Mouse (Mus musculus) intestine, embryonic 16.5 days (tissue): Measurements from ENCODE around the gene Tspan1. TPM values are rescaled to one million over a fixed set of nuclear protein-coding genes. Genes with fewer than 3 reads are reported as not detected.
A peak's percentile ranks its signal among the peaks of the same experiment; 100 is the strongest.

ENCODE experiments used
- ATAC-seq: fragments of 200-750 bp; cut with Nextera tagmentation; 2 replicates; pipeline ENCODE4 v1.8.0; 2017; ENCODE audit warnings: moderate TSS enrichment, moderate library complexity
- H3K27ac ChIP-seq: fragments of 300-500 bp; sonication (generic); 2 replicates; pipeline ENCODE4 v1.5.1; 2014; ENCODE audit warnings: mild to moderate bottlenecking, low read length
- H3K27me3 ChIP-seq: fragments of 300-500 bp; sonication (generic); replicated peaks from 2 replicates; pipeline ENCODE4 v1.6.1; 2014; ENCODE audit warnings: low read length, control low read depth, mixed read lengths; ENCODE audit not compliant: control insufficient read depth, insufficient read depth
- H3K36me3 ChIP-seq: fragments of 300-500 bp; sonication (generic); 2 replicates; pipeline ENCODE4 v1.6.1; 2014; ENCODE audit warnings: low read length, control low read depth; ENCODE audit not compliant: control insufficient read depth, insufficient read depth
- H3K4me1 ChIP-seq: fragments of 300-500 bp; sonication (generic); 2 replicates; pipeline ENCODE4 v1.6.1; 2014; ENCODE audit warnings: low read length, control low read depth, mixed read lengths; ENCODE audit not compliant: control insufficient read depth, insufficient read depth
- H3K4me2 ChIP-seq: fragments of 300-500 bp; sonication (generic); 2 replicates; pipeline ENCODE4 v1.6.1; 2014; ENCODE audit warnings: low read depth, low read length, control low read depth
- H3K4me3 ChIP-seq: fragments of 300-500 bp; sonication (generic); 2 replicates; pipeline ENCODE4 v1.5.1; 2014; ENCODE audit warnings: mild to moderate bottlenecking, low read length
- H3K9ac ChIP-seq: fragments of 300-500 bp; sonication (generic); 2 replicates; pipeline ENCODE4 v1.6.1; 2014; ENCODE audit warnings: low read depth, low read length
- H3K9me3 ChIP-seq: fragments of 300-500 bp; sonication (generic); 2 replicates; pipeline ENCODE4 v1.6.1; 2016; ENCODE audit warnings: low read length, control low read depth; ENCODE audit not compliant: control insufficient read depth
- WGBS: fragments of 180-500 bp; shearing (Covaris S2); extraction: QIAGEN DNeasy Blood & Tissue Kit; methylation state at CpG from one replicate; pipeline ENCODE4 v1.1.7; 2014; 5-methylcytosine and 5-hydroxymethylcytosine counted together
- polyA plus RNA-seq: library from polyadenylated mRNA; unstranded; fragments of >200 nt; fragmentation: Nextera tagmentation; extraction: Ambion mirVana; gene quantifications from 2 replicates; pipeline ENCODE4 v1.2.1, GENCODE M21; 2015

The Tspan1 gene
- polyA plus RNA-seq, 1 experiment from 2014 or later, result 52.5 TPM

DNA sequence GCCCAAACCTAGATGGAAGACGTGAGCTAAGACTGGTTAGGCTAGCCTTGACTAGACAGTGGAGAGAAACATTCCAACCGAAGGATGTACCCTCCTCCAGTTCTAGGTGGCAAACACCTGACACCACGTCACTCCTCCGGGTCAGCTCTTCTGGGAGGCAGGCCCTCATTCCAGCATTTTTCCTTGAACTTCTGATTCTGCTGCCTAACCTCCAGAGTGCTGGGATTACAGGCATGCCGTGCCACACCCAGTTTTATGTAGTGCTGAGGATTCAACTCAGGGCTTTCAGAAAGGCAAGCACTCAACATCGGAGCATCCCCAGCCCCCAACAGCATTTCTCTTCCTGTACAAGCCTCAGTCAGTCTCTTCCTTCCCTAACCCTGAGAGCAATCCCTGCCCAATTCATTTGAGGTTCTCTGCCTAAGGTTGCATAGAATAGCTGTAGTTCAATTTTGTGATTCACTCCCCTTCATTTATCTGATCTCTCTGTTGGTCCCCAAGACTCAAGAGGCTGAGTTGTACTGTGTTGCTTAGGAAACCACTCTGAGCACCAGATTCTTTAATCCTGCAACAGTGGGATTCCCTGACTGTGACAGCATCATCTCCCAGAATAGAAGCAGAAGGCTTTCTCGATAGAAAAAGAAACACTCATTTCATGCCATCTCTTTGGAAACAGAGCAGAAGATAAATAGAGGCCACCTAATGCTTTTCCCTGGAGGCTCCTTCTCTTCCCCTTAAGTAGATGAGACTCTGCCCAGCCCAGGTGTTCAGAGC, 26.4 kb downstream of the Tspan1 start:
- no peak overlapping the region for H3K4me2 ChIP-seq
- no peaks in the 10 kb centered on the region for H3K27me3 ChIP-seq
- no peaks in the 10 kb centered on the region for H3K36me3 ChIP-seq
- peaks cover 19% of the 10 kb centered on the region for H3K4me1 ChIP-seq
- H3K9me3 ChIP-seq, result no peaks in the 10 kb centered on the region
- no peak for ATAC-seq
- no peak overlapping the region for H3K9ac ChIP-seq
- H3K27ac ChIP-seq, result no peak overlapping the region
- H3K4me3 ChIP-seq, result no peak overlapping the region
- 77% methylated on average over 7 of the region's 7 CpGs for WGBS

DNA sequence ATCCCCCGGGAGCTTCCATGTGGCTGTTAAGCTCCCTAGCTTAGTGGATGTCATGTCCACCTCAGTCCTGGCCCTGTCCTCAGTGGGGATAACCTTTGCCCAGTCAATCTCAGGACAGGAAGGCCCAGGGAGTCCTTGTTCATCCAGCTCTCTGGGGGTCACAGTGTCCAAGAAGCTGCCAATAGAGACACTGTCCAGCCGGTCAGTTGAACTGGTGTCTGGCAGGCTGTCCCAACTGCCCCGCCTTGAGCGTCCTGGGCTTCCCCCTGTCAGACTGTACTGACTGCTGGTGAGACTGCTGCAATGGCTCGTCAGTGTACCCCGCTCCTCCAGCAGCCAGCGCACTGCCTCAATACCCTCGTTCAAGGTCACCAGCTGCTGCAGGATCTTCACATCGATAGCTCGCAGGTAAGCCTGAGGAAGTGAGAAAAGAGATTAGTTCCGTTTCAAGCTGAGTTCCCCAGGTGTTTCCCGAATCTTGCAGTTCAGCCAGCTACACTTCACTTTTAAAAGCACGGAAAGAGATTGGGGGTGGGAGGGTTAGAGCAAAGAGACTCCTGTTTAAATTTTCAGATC, 29.9 kb downstream of the Tspan1 start:
- Histone ChIP-seq H3K9ac (no peak overlapping the region), H3K9me3 (no peaks in the 10 kb centered on the region), H3K4me1 (peaks cover 9% of the 10 kb centered on the region; the same call in 1 of the 2 replicates), H3K4me3 (no peak overlapping the region), H3K4me2 (no peak overlapping the region), H3K27ac (no peak overlapping the region), H3K27me3 (no peaks in the 10 kb centered on the region), H3K36me3 (no peaks in the 10 kb centered on the region)
- peak; percentile 34; the same call in 1 of the 2 replicates for ATAC-seq
- 44% methylated on average over 13 of the region's 13 CpGs for WGBS

DNA sequence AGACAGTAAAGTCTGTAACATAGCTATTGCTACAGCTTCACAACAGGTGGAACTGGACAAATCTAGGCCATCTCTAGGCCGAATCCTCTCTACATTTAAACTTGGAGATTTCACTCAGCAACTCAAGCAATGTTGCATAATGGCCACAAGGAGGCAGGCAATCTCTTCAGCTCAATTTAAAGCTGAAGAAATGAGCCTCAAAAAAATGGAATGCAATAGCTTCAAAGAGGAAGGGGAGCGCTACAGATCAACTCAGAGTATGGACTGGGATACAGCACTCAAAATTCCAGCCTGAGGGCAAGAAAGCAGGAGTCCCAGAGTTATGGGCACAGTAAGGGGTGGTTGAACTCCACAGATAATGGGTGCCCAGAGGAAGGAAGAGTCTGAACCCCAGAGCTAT, 32.4 kb downstream of the Tspan1 start:
- Histone ChIP-seq H3K4me3 (no peak overlapping the region), H3K4me2 (no peak overlapping the region), H3K27me3 (no peaks in the 10 kb centered on the region), H3K27ac (no peak overlapping the region), H3K9ac (no peak overlapping the region), H3K9me3 (no peaks in the 10 kb centered on the region), H3K36me3 (no peaks in the 10 kb centered on the region), H3K4me1 (peaks cover 9% of the 10 kb centered on the region; the same call in 1 of the 2 replicates)
- no peak for ATAC-seq
- WGBS, result 38% methylated on average over 2 of the region's 2 CpGs

DNA sequence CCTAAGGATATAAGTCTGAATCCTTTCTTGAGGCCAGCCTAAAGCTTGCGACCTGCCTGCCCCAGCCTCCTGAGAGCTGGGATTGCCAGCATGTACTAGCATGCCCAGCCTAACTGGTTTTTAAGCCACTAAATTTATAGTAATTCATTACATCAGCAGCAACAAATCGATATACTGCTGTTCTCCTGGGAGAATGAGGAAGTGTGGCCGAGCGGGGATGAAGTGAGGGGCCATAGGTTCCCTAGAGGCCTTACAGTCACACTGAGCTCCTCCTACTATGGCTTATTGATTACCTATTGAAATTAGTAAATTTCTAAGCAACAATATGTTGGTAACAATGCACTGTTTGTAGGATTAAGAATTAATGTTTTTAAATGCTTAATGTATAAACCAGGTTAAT, 34.3 kb downstream of the Tspan1 start:
- Histone ChIP-seq H3K27ac (no peak overlapping the region), H3K4me3 (no peak overlapping the region), H3K9ac (no peak overlapping the region), H3K4me2 (no peak overlapping the region), H3K4me1 (peaks cover 9% of the 10 kb centered on the region; the same call in 1 of the 2 replicates), H3K27me3 (no peaks in the 10 kb centered on the region), H3K9me3 (no peaks in the 10 kb centered on the region), H3K36me3 (no peaks in the 10 kb centered on the region)
- 74% methylated on average over 4 of the region's 4 CpGs for WGBS
- ATAC-seq, result no peak

DNA sequence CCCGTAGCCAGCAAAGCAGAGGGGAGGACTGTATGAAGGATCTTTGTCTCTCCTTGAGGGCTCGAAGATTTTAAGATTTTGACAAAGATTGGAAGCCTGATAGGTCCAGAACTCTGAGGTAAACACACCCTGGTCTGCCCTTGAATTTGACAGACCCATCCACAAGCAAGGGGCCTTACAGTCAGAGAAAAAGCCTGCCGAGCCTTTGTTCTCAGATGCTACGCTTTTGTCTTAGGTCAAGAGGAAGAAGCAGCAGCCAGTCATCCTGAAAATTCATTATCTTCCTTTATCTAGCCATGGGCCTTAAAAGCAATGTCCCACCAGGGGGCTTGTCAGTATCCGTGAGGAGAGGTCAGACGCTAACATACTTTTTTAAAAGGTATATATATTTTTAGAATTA, 39.4 kb downstream of the Tspan1 start:
- no peak for ATAC-seq
- Histone ChIP-seq H3K27me3 (no peaks in the 10 kb centered on the region), H3K9me3 (no peaks in the 10 kb centered on the region), H3K4me3 (no peak overlapping the region), H3K9ac (no peak overlapping the region), H3K4me1 (peaks cover 6% of the 10 kb centered on the region; the same call in 1 of the 2 replicates), H3K27ac (no peak overlapping the region), H3K4me2 (no peak overlapping the region), H3K36me3 (no peaks in the 10 kb centered on the region)
- 75% methylated on average over 6 of the region's 6 CpGs for WGBS

DNA sequence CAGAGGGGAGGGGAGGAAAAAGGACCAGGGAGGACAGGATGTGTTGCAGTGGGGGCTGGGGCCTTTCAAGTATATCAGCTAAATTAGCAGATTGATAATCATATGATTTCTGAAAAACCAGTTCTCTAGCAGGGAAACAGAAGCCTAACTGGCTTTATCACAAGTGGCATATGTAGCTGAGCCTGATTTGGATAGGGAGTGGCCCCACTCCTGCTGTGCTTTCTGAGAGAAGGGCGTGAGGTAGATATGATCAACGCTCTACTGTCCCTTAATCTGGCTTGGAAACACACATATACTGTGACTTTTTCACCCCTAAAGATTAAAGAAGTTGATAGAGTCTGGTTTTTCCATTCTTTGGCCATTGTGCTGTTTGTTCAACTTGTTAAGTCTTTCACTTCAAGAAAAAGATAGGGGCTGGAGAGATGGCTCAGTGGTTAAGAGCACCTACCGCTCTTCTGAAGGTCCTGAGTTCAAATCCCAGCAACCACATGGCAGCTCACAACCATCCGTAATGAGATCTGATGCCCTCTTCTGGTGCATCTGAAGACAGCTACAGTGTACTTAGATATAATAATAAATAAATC, 41.5 kb downstream of the Tspan1 start:
- no peaks in the 10 kb centered on the region for H3K9me3 ChIP-seq
- H3K27ac ChIP-seq, result no peak overlapping the region
- no peak for ATAC-seq

DNA sequence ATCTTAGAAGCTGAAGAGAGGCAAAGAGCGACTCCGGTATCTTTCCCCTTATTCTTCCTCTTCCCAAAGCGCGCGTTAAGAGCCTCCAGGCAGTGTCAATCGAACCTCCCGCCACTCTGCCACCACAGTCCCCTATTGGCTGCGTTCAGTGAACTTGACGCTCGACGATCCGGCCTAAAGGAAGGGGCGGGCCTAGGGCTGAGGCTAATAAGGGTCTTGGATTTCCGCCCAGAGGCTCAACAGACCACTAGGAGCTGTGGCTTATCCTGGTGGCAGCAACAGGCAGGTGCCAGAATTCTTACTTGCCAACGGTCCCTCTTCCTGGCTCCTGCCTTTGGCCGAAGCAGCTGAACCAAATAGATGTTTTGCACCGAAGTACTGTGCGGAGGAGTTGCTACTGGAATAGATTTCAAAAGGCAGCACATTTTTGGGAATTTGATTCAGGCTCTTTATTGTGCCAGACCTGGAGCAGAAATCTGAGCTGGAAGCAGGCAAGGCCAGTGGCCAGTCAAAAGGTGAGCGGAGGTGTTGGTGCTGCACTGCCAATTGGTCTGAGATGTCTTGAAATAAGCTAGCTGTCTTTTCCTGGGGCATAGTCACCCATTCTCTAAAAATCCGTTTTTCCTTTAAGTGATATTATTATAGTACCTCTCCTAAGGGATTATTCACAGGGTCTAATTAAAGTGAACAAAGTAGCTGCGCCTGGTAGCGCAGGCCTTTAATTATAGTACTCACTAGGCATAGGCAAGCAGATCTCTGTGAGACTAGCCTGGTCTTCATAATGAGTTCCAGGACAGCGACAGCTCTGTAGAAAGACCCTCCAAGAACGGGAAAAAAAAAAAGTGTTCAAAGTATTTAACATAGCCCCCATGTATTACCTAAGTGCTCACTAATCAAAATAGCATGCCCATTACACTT, 43.5 kb downstream of the Tspan1 start, which contains the start of the genes Rad54l and Pomgnt1:
TSS of gene Rad54l (minus strand) at position 89 of the 918 bp plus-strand sequence.
TSS of gene Pomgnt1 (plus strand) at position 239 of the 918 bp plus-strand sequence.
- H3K9me3 ChIP-seq, result no peaks in the 10 kb centered on the region
- peak; percentile 96 for ATAC-seq
- H3K27ac ChIP-seq, result peak within 1 kb of the TSS; percentile 43
- peak within 1 kb of the TSS; percentile 54 for H3K4me3 ChIP-seq
- WGBS, result 4% methylated on average over 24 of the region's 24 CpGs
- peak within 1 kb of the TSS; percentile 66 for H3K9ac ChIP-seq
- peak within 1 kb of the TSS; percentile 66 for H3K4me2 ChIP-seq
- peaks cover 8% of the 10 kb centered on the region; the same call in 1 of the 2 replicates for H3K4me1 ChIP-seq
- H3K36me3 ChIP-seq, result no peaks in the 10 kb centered on the region
- H3K27me3 ChIP-seq, result no peaks in the 10 kb centered on the region

More for the DNA sequence above, 41.5 kb downstream of the Tspan1 start:
- no peak overlapping the region for H3K4me2 ChIP-seq
- H3K4me3 ChIP-seq, result no peak overlapping the region
- peaks cover 8% of the 10 kb centered on the region; the same call in 1 of the 2 replicates for H3K4me1 ChIP-seq
- 79% methylated on average over 4 of the region's 4 CpGs for WGBS
- no peaks in the 10 kb centered on the region for H3K27me3 ChIP-seq
- H3K9ac ChIP-seq, result no peak overlapping the region
- no peaks in the 10 kb centered on the region for H3K36me3 ChIP-seq

DNA sequence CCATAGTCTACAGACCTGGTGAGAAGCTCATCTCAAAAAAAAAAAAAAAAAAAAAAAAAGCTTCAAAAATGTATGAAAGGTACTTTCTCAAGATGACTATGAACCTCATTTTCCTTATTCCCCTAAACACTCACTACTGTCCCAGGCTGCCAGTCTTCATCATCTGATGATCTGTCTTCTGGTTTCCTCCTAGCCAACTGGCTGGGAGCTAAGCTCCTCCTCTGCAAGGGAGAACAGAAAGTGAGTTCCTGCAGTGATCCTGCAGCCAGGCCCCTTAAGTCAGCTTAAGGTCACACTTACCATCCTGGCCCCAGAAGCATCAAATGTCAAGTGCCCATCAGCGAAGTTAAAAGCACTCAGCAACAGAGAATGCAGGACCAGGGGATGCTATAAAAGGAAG, 44.6 kb downstream of the Tspan1 start:
- no peaks in the 10 kb centered on the region for H3K27me3 ChIP-seq
- peak overlapping the region; percentile 66 for H3K9ac ChIP-seq
- H3K9me3 ChIP-seq, result no peaks in the 10 kb centered on the region
- ATAC-seq, result no peak
- H3K4me1 ChIP-seq, result peaks cover 8% of the 10 kb centered on the region; the same call in 1 of the 2 replicates
- H3K36me3 ChIP-seq, result no peaks in the 10 kb centered on the region
- no peak overlapping the region for H3K27ac ChIP-seq
- H3K4me2 ChIP-seq, result peak overlapping the region; percentile 66
- peak overlapping the region; percentile 54 for H3K4me3 ChIP-seq
- 0% methylated on average over 1 of the region's 1 CpGs for WGBS
